Mouse (Mus musculus) stomach, postnatal 0 days (tissue): ENCODE data around the gene Gm42372.

Experiments used
- CTCF ChIP-seq: IDR thresholded peaks from 2 replicates; pipeline ENCODE4 v1.5.1; 2016; ENCODE audit warnings: antibody characterized with exemption, low read depth, mild to moderate bottlenecking, moderate library complexity
- EP300 ChIP-seq: optimal IDR thresholded peaks from 2 replicates; pipeline ENCODE3; 2016; ENCODE audit warnings: antibody characterized with exemption

DNA sequence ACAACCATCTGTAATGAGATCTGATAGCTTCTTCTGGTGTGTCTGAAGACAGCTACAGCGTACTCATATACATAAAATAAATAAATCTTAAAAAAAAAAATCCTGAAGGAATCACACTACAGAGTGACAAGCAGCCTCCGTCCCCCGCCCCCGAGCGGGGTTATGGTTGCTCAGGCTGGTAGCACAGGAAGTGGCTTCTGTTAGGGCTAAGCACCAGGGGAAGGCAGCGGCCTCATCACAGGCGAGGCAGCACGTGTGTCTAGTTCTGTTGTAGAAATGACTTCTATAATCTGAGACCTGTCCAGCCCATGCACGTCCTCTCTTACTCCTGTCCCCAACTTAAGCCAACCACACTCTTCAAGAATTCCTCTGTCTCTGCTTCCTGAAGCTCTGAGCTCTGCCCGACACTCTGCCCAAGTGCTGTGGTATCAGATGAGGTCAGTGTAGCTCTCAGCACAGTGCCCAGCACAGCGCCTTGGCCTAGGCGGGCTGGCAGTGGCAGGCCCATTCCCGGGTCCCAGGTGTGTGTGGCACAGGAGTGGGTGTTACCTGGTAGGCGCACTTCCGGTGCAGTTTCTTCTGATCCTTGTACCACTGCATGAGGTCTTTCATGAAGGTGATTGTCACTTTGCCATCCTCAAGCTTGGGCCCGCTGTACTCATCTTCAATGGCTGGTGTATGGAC lies 26.6 kb downstream of the Gm42372 start:
- TF ChIP-seq EP300 (no peak), CTCF (no peak)
